Mouse (Mus musculus) megakaryocyte, embryonic 14.5 days (primary cell): ENCODE results near the gene Mycbp. TPM values are rescaled to one million over a fixed set of nuclear protein-coding genes. Genes with fewer than 3 reads are reported as not detected.
"Not testable (repeated sequence)": the region's sequence is repeated elsewhere in the genome, so short reads cannot be mapped to it uniquely, and the experiment has no call there.

Experiments
- H3K27me3 ChIP-seq: replicated peaks from 2 replicates; pipeline ENCODE3; 2012; ENCODE audit warnings: inconsistent platforms
- H3K36me3 ChIP-seq: replicated peaks from 2 replicates; pipeline ENCODE3; 2012; ENCODE audit warnings: low read length, inconsistent platforms, mixed read lengths
- H3K4me1 ChIP-seq: 2 replicates; pipeline ENCODE4 v1.6.1; 2012; ENCODE audit warnings: inconsistent platforms
- H3K4me3 ChIP-seq: replicated peaks from 2 replicates; pipeline ENCODE3; 2012; ENCODE audit warnings: moderate library complexity, mild to moderate bottlenecking, inconsistent platforms
- H3K9me3 ChIP-seq: 2 replicates; pipeline ENCODE4 v1.6.1; 2012; ENCODE audit warnings: inconsistent platforms
- FLI1 ChIP-seq: IDR thresholded peaks from 2 replicates; pipeline ENCODE4 v1.6.1; 2012; ENCODE audit warnings: low read length, inconsistent platforms, mixed read lengths
- GATA1 ChIP-seq: IDR thresholded peaks from 3 replicates; pipeline ENCODE4 v1.6.1; 2012; ENCODE audit warnings: mixed read lengths, low read length, inconsistent platforms, borderline replicate concordance
- polyA plus RNA-seq: library from polyadenylated mRNA; stranded (reverse); fragments of >175 nt; gene quantifications from 2 replicates; pipeline ENCODE4 v1.2.3, GENCODE M21; 2012; ENCODE audit warnings: low replicate concordance; ENCODE audit not compliant: insufficient read depth

Gene Mycbp
- polyA plus RNA-seq, 1 experiment, result 47.7 TPM

GRCm38 (mm10) chr4:123934306-123934705 is 29.7 kb downstream of the Mycbp start:
- TF ChIP-seq FLI1 (no peak), GATA1 (no peak)
- Histone ChIP-seq H3K4me1 (peaks cover 13% of the 10 kb centered on the region), H3K36me3 (peaks cover 80% of the 10 kb centered on the region), H3K4me3 (no peak overlapping the region), H3K27me3 (no peaks in the 10 kb centered on the region), H3K9me3 (no peaks in the 10 kb centered on the region)

- Histone ChIP-seq H3K36me3 (peaks cover 63% of the 10 kb centered on the region), H3K4me1 (peaks cover 9% of the 10 kb centered on the region; the same call in 1 of the 2 replicates), H3K4me3 (no peak overlapping the region), H3K9me3 (no peaks in the 10 kb centered on the region), H3K27me3 (no peaks in the 10 kb centered on the region)
- TF ChIP-seq FLI1 (no peak), GATA1 (no peak)
These were observed 31.4 kb downstream of the Mycbp start for GRCm38 (mm10) chr4:123936059-123936458.

DNA sequence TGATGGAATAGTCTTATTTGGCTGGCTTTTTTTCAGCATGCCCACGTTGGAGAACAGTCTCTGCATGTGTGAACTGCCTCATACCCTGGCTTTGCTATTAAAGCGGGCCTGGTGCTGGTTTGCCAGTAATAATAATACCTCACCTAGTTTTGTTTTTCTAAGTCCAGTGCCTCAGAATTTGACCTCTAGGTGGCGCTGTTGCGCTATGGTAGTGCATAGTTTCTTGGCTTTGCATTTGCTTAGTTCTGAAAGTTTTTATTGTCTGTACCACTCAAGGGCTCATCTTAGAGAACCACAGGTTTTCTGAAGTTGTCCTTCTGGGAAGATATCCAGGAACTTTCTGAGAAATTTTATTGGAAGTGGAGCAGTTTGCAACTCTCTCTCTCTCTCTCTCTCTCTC is 35.2 kb downstream of the Mycbp start:
- TF ChIP-seq GATA1, result no peak
- Histone ChIP-seq H3K36me3 (peaks cover 28% of the 10 kb centered on the region), H3K4me1 (no peaks in the 10 kb centered on the region), H3K4me3 (no peak overlapping the region), H3K27me3 (peaks cover 10% of the 10 kb centered on the region), H3K9me3 (no peaks in the 10 kb centered on the region)

- not testable (repeated sequence) for H3K4me3 ChIP-seq, H3K9me3 ChIP-seq, H3K4me1 ChIP-seq
- Histone ChIP-seq H3K36me3 (peaks cover 17% of the 10 kb centered on the region), H3K27me3 (peaks cover 18% of the 10 kb centered on the region)
These were observed 36.2 kb downstream of the Mycbp start for GRCm38 (mm10) chr4:123940878-123941277.

DNA sequence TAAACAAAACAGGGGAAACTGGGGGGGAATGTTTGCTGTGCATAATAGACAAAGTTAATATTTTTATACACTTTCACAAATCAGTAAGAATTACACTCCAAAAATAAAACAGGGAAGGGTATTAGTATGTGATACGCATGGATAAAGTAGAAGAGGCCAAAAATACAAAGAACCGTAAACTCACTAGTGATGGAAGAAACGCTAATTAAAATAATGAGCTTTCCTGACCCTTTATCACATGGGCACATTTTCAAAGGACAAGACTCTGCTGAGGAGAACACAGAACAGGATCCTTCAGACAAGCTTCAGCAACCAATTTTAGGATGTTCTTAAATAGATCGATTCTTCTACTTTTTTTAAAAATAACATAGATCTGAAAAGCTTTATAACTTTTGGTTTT is 42.1 kb downstream of the Mycbp start:
- Histone ChIP-seq H3K27me3 (peaks cover 46% of the 10 kb centered on the region), H3K36me3 (no peaks in the 10 kb centered on the region), H3K4me1 (peaks cover 12% of the 10 kb centered on the region), H3K4me3 (no peak overlapping the region), H3K9me3 (no peaks in the 10 kb centered on the region)
- TF ChIP-seq GATA1, result no peak
- no peak for TF ChIP-seq FLI1

- Histone ChIP-seq H3K27me3 (peaks cover 44% of the 10 kb centered on the region), H3K4me3 (no peak overlapping the region), H3K9me3 (no peaks in the 10 kb centered on the region), H3K36me3 (no peaks in the 10 kb centered on the region), H3K4me1 (peaks cover 16% of the 10 kb centered on the region)
- no peak for TF ChIP-seq FLI1
- TF ChIP-seq GATA1, result no peak
These were observed 42.5 kb downstream of the Mycbp start for GRCm38 (mm10) chr4:123947149-123947548.

- no peak for TF ChIP-seq FLI1
- no peak for TF ChIP-seq GATA1
- peaks cover 17% of the 10 kb centered on the region for H3K4me1 ChIP-seq
- H3K9me3 ChIP-seq, result no peaks in the 10 kb centered on the region
- no peak overlapping the region for H3K4me3 ChIP-seq
- no peaks in the 10 kb centered on the region for H3K36me3 ChIP-seq
- H3K27me3 ChIP-seq, result peaks cover 45% of the 10 kb centered on the region
These were observed 44.3 kb downstream of the Mycbp start for GRCm38 (mm10) chr4:123948901-123949300.

GRCm38 (mm10) chr4:123949649-123950048 is 45.0 kb downstream of the Mycbp start:
- Histone ChIP-seq H3K9me3 (no peaks in the 10 kb centered on the region), H3K4me1 (peaks cover 17% of the 10 kb centered on the region), H3K36me3 (no peaks in the 10 kb centered on the region), H3K27me3 (peaks cover 50% of the 10 kb centered on the region), H3K4me3 (no peak overlapping the region)
- TF ChIP-seq FLI1 (no peak), GATA1 (no peak)

GRCm38 (mm10) chr4:123952059-123952458 is 47.4 kb downstream of the Mycbp start:
- Histone ChIP-seq H3K9me3 (no peaks in the 10 kb centered on the region), H3K27me3 (peaks cover 49% of the 10 kb centered on the region), H3K36me3 (no peaks in the 10 kb centered on the region), H3K4me1 (peaks cover 11% of the 10 kb centered on the region), H3K4me3 (peak overlapping the region; percentile 76)
- TF ChIP-seq GATA1, result no peak
- TF ChIP-seq FLI1, result no peak

DNA sequence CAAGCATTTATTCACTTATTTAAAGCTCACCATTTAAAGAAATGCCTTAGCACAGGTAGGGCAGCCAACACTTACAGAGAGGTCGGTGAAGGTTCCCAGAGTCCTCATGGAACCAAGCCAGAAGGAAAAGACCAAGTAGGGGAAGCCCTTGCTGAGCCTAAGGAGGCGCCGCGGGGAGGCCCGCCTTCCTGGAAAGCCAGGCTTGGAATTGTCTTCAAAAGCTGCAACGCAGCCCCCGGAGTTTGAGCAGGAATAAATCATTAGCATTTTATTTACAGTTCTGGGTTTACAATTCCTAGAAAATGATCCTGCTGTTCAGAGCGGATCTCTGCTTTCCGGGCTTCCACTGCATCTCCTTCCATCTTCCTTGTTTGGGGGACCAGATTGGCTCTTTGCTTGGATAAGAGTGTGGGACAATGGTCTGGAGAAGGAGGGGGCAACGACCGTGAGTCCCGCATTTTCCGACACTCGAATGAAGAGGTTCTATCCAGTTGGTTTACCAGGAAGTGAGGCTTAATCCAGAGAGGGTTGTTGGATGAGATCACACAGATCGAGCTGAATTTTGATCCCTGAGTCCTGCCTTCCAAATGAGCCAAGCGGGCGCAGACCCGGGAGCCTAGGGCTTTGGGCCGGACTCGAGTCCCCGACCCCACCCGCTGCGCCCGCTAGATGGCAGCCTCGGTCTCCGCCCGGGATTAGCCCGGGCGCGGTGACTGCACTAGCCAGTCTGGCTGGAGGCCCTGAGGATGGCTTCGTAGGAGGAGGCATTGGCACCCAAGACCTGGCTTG is 52.3 kb downstream of the Mycbp start:
- Histone ChIP-seq H3K27me3 (peaks cover 54% of the 10 kb centered on the region), H3K4me1 (peaks cover 11% of the 10 kb centered on the region), H3K4me3 (peak overlapping the region; percentile 57), H3K36me3 (no peaks in the 10 kb centered on the region), H3K9me3 (no peaks in the 10 kb centered on the region)
- TF ChIP-seq GATA1 (no peak), FLI1 (no peak)

DNA sequence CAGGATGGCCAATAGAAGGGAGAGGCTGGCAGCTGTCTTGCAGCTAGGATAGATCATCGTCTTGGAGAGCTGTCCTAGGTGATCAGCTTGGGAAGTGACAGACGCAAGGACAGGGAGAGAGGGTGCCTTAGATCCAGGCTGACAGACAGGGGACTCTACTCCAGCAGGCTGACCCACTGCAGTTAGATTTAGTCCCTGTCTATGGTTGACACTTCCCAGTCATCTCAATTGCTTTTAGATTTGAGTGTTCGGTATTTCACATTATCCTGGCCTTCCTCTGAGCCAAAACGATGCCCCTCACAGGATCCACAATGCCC is 52.8 kb downstream of the Mycbp start:
- peak overlapping the region; percentile 57 for H3K4me3 ChIP-seq
- H3K27me3 ChIP-seq, result peaks cover 54% of the 10 kb centered on the region
- H3K9me3 ChIP-seq, result no peaks in the 10 kb centered on the region
- no peaks in the 10 kb centered on the region for H3K36me3 ChIP-seq
- peaks cover 7% of the 10 kb centered on the region for H3K4me1 ChIP-seq
- no peak for TF ChIP-seq FLI1
- no peak for TF ChIP-seq GATA1
